Mouse (Mus musculus) central nervous system, embryonic 11.5 days (tissue): ENCODE results near the gene Tmem164. TPM values are rescaled to one million over a fixed set of nuclear protein-coding genes. Genes with fewer than 3 reads are reported as not detected.

ENCODE experiments used
- polyA plus RNA-seq: library from polyadenylated mRNA; depleted of rRNA; stranded (reverse); fragments of >200 nt; gene quantifications from 2 replicates; pipeline ENCODE4 v1.2.3, GENCODE M21; 2012; rRNA removed

The Tmem164 gene
- polyA plus RNA-seq, result 43.8 and 53.0 TPM in 2 replicates

DNA sequence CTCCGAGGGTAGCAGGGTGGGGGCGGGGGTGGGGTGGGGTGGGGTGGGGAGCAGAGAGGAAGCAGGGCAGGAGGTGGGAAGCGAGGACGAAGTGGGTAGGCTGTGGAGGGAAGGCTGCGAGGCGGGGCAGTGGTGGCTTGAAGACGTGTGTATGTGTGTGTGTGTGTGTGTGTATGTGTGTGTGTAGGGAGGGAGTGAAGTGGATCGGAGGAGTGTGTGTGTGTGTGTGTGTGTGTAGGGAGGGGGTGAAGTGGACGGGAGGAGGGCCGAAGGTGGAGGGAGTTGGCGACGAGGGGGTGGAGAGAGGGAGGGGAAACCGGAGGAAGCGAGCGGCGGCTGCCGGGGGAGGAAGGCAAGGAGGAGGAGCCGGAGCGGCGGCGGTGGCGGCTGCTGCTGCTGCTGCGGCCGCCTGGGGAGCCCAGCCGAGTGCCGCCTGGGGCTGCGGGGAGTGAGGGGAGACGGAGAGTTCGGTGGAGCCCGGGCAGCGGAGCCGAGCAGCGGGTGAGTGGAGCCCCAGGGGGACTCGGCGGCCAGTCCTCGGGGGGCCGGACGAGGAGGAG is at the start of gene Tmem164:
Gene Tmem164 (plus strand): TSS at position 351 of the 560 bp plus-strand sequence.

